Mouse (Mus musculus) intestine, postnatal 0 days (tissue): ENCODE data around the gene Kcnc4. TPM values are rescaled to one million over a fixed set of nuclear protein-coding genes. Genes with fewer than 3 reads are reported as not detected.

Experiments
- ATAC-seq: fragments of 200-750 bp; cut with Nextera tagmentation; 2 replicates; pipeline ENCODE4 v1.8.0; 2017; ENCODE audit warnings: mild to moderate bottlenecking, moderate TSS enrichment, moderate library complexity
- H3K27ac ChIP-seq: fragments of 300-500 bp; sonication (generic); 2 replicates; pipeline ENCODE4 v1.5.1; 2014; ENCODE audit warnings: mild to moderate bottlenecking, low read depth, low read length, moderate library complexity
- H3K27me3 ChIP-seq: fragments of 300-500 bp; sonication (generic); replicated peaks from 2 replicates; pipeline ENCODE4 v1.6.1; 2014; ENCODE audit warnings: low read length, mixed read lengths; ENCODE audit not compliant: control insufficient read depth, insufficient read depth
- H3K36me3 ChIP-seq: fragments of 300-500 bp; sonication (generic); 2 replicates; pipeline ENCODE4 v1.6.1; 2014; ENCODE audit warnings: mild to moderate bottlenecking, moderate library complexity; ENCODE audit not compliant: control insufficient read depth, insufficient read depth
- H3K4me1 ChIP-seq: fragments of 300-500 bp; sonication (generic); replicated peaks from 2 replicates; pipeline ENCODE4 v1.6.1; 2014; ENCODE audit warnings: antibody characterized with exemption, low read length, mixed read lengths; ENCODE audit not compliant: control insufficient read depth, insufficient read depth
- H3K4me2 ChIP-seq: fragments of 300-500 bp; sonication (generic); replicated peaks from 2 replicates; pipeline ENCODE4 v1.6.1; 2014; ENCODE audit warnings: low read depth, mild to moderate bottlenecking, moderate library complexity
- H3K4me3 ChIP-seq: fragments of 300-500 bp; sonication (generic); 2 replicates; pipeline ENCODE4 v1.5.1; 2014; ENCODE audit warnings: low read depth, low read length
- H3K9ac ChIP-seq: fragments of 300-500 bp; sonication (generic); 2 replicates; pipeline ENCODE4 v1.6.1; 2014; ENCODE audit warnings: mild to moderate bottlenecking, low read depth, low read length
- H3K9me3 ChIP-seq: fragments of 300-500 bp; sonication (generic); 2 replicates; pipeline ENCODE4 v1.6.1; 2016; ENCODE audit warnings: mixed run types; ENCODE audit not compliant: control insufficient read depth
- CTCF ChIP-seq: sonication (generic); IDR thresholded peaks from 2 replicates; pipeline ENCODE4 v1.5.1; 2016; ENCODE audit warnings: low read depth, mild to moderate bottlenecking, control low read depth, antibody characterized with exemption, moderate library complexity
- WGBS: fragments of 180-500 bp; shearing (Covaris S2); extraction: QIAGEN DNeasy Blood & Tissue Kit; methylation state at CpG from one replicate; pipeline ENCODE4 v1.1.7; 2014; 5-methylcytosine and 5-hydroxymethylcytosine counted together
- polyA plus RNA-seq: library from polyadenylated mRNA; unstranded; fragments of >200 nt; fragmentation: Nextera tagmentation; extraction: Ambion mirVana; gene quantifications from 2 replicates; pipeline ENCODE4 v1.2.1, GENCODE M21; 2015

Gene Kcnc4
- polyA plus RNA-seq, 1 experiment from 2014 or later = 0.07 TPM

GRCm38 (mm10) chr3:107488637-107489036 lies 29.3 kb upstream of the Kcnc4 start:
- Histone ChIP-seq H3K9ac (no peak overlapping the region), H3K27ac (no peak overlapping the region), H3K9me3 (no peaks in the 10 kb centered on the region), H3K4me2 (no peak overlapping the region), H3K4me3 (no peak overlapping the region), H3K27me3 (peaks cover 3% of the 10 kb centered on the region; the same call in 1 of the 2 replicates), H3K4me1 (no peaks in the 10 kb centered on the region), H3K36me3 (no peaks in the 10 kb centered on the region)
- peak; percentile 77 for ATAC-seq
- WGBS = 30% methylated on average over 4 of the region's 4 CpGs
- no peak for TF ChIP-seq CTCF

DNA sequence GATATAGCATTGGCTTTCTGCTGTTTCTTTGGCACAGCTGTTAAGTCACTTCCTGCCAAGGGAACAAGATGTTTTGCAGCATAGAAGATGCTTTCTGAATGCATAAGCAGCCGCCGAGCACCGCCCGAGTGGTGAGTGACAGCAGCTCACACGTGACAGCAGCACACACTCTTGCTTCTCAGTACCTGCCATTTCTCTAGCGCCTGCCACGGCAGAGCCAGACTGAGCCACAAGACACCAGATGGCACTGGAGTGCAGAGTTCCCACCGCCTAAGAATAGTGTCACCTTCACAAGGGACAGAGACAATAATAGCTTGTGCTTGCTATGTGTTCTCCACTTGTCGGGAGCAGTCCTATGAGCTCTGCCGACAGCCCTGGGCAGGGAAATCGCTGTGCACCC lies 23.9 kb upstream of the Kcnc4 start:
- Histone ChIP-seq H3K9me3 (no peaks in the 10 kb centered on the region), H3K36me3 (no peaks in the 10 kb centered on the region), H3K4me3 (no peak overlapping the region), H3K4me1 (no peaks in the 10 kb centered on the region), H3K27ac (no peak overlapping the region), H3K4me2 (no peak overlapping the region), H3K9ac (no peak overlapping the region), H3K27me3 (peaks cover 3% of the 10 kb centered on the region; the same call in 1 of the 2 replicates)
- ATAC-seq = no peak
- WGBS = 39% methylated on average over 11 of the region's 11 CpGs
- peak; percentile 33 for TF ChIP-seq CTCF

- WGBS = 59% methylated on average over 3 of the region's 3 CpGs
- H3K9ac ChIP-seq = no peak overlapping the region
- no peak for ATAC-seq
- TF ChIP-seq CTCF = no peak
- H3K9me3 ChIP-seq = no peaks in the 10 kb centered on the region
- H3K4me2 ChIP-seq = no peak overlapping the region
- no peaks in the 10 kb centered on the region for H3K36me3 ChIP-seq
- H3K4me3 ChIP-seq = no peak overlapping the region
- no peak overlapping the region for H3K27ac ChIP-seq
- H3K4me1 ChIP-seq = no peaks in the 10 kb centered on the region
- 0 out of 2 replicates have a peak, but pooled peaks cover 3% of the 10 kb centered on the region for H3K27me3 ChIP-seq
Measured at GRCm38 (mm10) chr3:107480660-107481059, 21.3 kb upstream of the Kcnc4 start.

GRCm38 (mm10) chr3:107472198-107472597 lies 12.8 kb upstream of the Kcnc4 start:
- no peaks in the 10 kb centered on the region for H3K9me3 ChIP-seq
- H3K27me3 ChIP-seq = no peaks in the 10 kb centered on the region
- no peaks in the 10 kb centered on the region for H3K4me1 ChIP-seq
- peak; percentile 96 for TF ChIP-seq CTCF
- no peaks in the 10 kb centered on the region for H3K36me3 ChIP-seq
- no peak overlapping the region for H3K4me3 ChIP-seq
- H3K27ac ChIP-seq = no peak overlapping the region
- 33% methylated on average over 6 of the region's 6 CpGs for WGBS
- no peak overlapping the region for H3K9ac ChIP-seq
- ATAC-seq = no peak
- H3K4me2 ChIP-seq = no peak overlapping the region

DNA sequence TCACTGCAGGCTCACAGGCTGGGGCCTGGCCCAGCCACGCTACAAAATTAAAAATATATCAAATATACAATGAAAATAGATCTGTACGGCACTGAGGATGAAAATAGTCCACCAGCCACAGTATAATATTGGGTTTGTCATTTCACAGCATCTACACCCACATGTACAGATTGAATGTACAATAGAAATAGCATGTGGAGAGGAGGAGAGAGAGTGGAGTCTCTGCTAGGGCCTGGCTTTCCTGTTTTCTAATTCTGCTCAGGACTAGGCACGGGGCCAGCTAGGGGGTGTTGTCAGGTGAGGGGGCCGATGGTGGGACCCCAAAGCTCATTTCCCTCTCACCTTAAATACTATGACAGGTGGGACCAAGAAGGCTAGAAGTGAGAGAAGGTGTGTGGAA lies 9.7 kb upstream of the Kcnc4 start:
- no peak for TF ChIP-seq CTCF
- Histone ChIP-seq H3K4me1 (no peaks in the 10 kb centered on the region), H3K4me3 (no peak overlapping the region), H3K9ac (no peak overlapping the region), H3K36me3 (no peaks in the 10 kb centered on the region), H3K4me2 (no peak overlapping the region), H3K9me3 (no peaks in the 10 kb centered on the region), H3K27ac (no peak overlapping the region), H3K27me3 (no peaks in the 10 kb centered on the region)
- ATAC-seq = no peak
- 74% methylated on average over 4 of the region's 4 CpGs for WGBS

DNA sequence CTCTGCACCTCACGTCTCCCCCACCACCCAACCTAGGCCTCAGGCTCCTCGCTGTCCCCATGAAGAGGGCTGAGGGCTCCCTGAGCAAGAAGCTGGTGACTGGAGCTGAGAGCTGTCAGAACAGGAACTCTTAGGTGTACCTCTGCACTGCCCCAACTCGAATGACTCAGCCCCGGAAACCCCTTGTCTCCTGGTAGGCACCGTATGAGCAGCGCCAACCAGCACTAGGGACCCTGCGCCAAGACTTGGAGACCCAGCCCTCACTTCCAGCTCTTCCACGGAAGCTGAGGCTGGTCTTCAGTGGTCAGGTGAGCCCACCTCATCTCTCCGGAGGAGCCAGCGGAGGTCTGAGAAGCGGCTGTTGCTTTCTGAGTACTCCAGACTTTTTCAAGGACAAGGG lies 8.8 kb upstream of the Kcnc4 start:
- H3K27ac ChIP-seq = no peak overlapping the region
- no peaks in the 10 kb centered on the region for H3K36me3 ChIP-seq
- 85% methylated on average over 11 of the region's 11 CpGs for WGBS
- H3K9ac ChIP-seq = no peak overlapping the region
- H3K4me3 ChIP-seq = no peak overlapping the region
- H3K4me2 ChIP-seq = no peak overlapping the region
- no peaks in the 10 kb centered on the region for H3K27me3 ChIP-seq
- no peak for ATAC-seq
- no peak for TF ChIP-seq CTCF
- no peaks in the 10 kb centered on the region for H3K4me1 ChIP-seq
- H3K9me3 ChIP-seq = no peaks in the 10 kb centered on the region

DNA sequence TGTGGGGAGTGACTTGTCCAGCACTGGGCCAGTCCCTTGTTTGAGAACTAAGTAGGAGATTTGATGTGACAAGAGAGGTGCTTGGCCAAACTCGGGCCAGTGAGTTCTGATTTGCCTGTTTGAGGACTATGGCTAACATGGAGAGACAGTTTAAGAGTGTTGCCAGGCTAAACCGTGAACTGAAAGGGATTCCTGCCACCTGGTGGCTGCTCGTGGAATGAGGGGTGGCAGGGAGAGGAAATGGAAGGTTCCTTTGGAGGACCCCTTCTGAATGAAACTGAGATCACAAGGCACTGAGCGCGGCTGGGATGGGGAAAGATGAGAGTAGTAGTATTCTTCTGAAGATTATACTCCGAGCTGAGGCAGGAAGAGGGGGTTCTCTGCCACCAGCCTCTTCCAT lies 7.2 kb upstream of the Kcnc4 start:
- peak; percentile 87 for TF ChIP-seq CTCF

More for the DNA sequence above, 7.2 kb upstream of the Kcnc4 start:
- Histone ChIP-seq H3K9me3 (no peaks in the 10 kb centered on the region), H3K4me1 (no peaks in the 10 kb centered on the region), H3K4me2 (no peak overlapping the region), H3K27me3 (peaks cover 14% of the 10 kb centered on the region), H3K9ac (no peak overlapping the region), H3K4me3 (no peak overlapping the region), H3K36me3 (no peaks in the 10 kb centered on the region), H3K27ac (no peak overlapping the region)
- 6% methylated on average over 6 of the region's 6 CpGs for WGBS
- ATAC-seq = no peak
